8 mouse cellular contexts compared by ENCODE assay signal in genomic region chr4:132628830-132629229, GRCm38 (mm10). TPM values are rescaled to one million over a fixed set of nuclear protein-coding genes. Genes with fewer than 3 reads are reported as not detected.
A peak's percentile ranks its signal among the peaks of the same experiment; 100 is the strongest.
DNase-seq lines count a peak whose midpoint lies in the region.

No protein-coding gene starts in this region.

- peak; percentile 24 to 60 for DNase-seq in heart, postnatal 14 days
- no peak for DNase-seq in heart, postnatal 25 days (ENCODE audit: low spot score)
- DNase-seq in B cell, adult 2 months = peak; percentile 78 to 80
- DNase-seq in NIH3T3 (ENCODE audit: low read depth) (peak; percentile 43), liver (peak; percentile 90)
- peak; percentile 38 for DNase-seq in skeletal muscle tissue, adult 2 months (ENCODE audit: low read depth, low spot score)
- DNase-seq in right cerebral cortex, adult 2 months (ENCODE audit: low spot score in 2 of 2) = no peak
- no peak for DNase-seq in left cerebral cortex, adult 8-10 months (ENCODE audit: low spot score in 2 of 2)

- intact Hi-C loops in heart, postnatal 14 days (cut with DNase I) = no loop called here
- intact Hi-C loops in heart, postnatal 25 days (cut with DNase I) = no loop called here

RNA-seq across cellular contexts. Expression of gene Eya3, which starts 10.0 kb away (rescaled TPM):
- 10 to 100 TPM; 36.4 to 38.5 TPM for total RNA-seq in heart, postnatal 14 days (2021)
- total RNA-seq in heart, postnatal 25 days (2021) = 10 to 100 TPM; 28.1 to 33.8 TPM
- 10 to 100 TPM; 29.2 to 36.5 (median 32.4) TPM for total RNA-seq in left cerebral cortex, adult 8-10 months (2022)

Comparison
In these comparisons a context has a peak if more than half of its experiments do, and no peak if none do; other contexts are left out.
1. DNase-seq: peak in heart, postnatal 14 days (2 of 2), B cell, adult 2 months (2 of 2), NIH3T3 (single experiment), liver (single experiment) and skeletal muscle tissue, adult 2 months (single experiment); none in heart, postnatal 25 days (single experiment), right cerebral cortex, adult 2 months (0 of 2) and left cerebral cortex, adult 8-10 months (0 of 2).